Mouse (Mus musculus): ENCODE data around the gene Aldh6a1. TPM values are rescaled to one million over a fixed set of nuclear protein-coding genes. Genes with fewer than 3 reads are reported as not detected.

The Aldh6a1 gene
- polyA plus RNA-seq (2016; fragmentation: Nextera tagmentation; extraction: Ambion mirVana) = 15.0 and 16.2 TPM in 2 replicates

GRCm38 (mm10) chr12:84450718-84451646 is at the start of gene Aldh6a1, which contains the start of gene Lin52:
Gene Aldh6a1, minus strand, starts transcription at chr12:84451004.
Gene Lin52, plus strand, starts transcription at chr12:84451422.
- H3K27ac ChIP-seq = peak within 1 kb of the TSS; percentile 87

DNA sequence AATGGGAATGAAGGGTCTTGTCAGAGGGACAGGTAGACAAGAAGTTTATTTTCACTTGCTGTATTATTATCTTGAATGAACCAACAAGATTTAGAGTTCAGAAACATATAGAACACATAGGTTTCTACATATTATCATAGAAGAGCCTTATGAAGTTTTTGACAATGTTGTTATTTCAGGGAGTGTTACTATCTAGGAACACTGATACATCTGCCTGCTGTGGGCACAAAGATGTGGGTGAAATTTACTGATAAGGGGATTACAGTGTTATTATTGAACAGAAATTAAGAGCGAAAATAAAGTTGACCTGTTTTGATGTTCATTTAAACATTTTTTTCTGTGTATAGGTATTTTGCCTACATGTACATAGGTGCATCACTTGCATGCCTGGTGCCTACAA is 46.0 kb upstream of the Aldh6a1 start:
- peaks cover 5% of the 10 kb centered on the region for H3K36me3 ChIP-seq (replicated peaks)
- DNase-seq (ENCODE audit: extremely low spot score, low spot score) = no peak
- WGBS = 93% methylated on average over 1 of the region's 1 CpGs
- no peaks in the 10 kb centered on the region for H3K9me3 ChIP-seq
- no peak overlapping the region for H3K4me3 ChIP-seq
- H3K27ac ChIP-seq = no peak overlapping the region
- no peaks in the 10 kb centered on the region for H3K27me3 ChIP-seq (ENCODE audit: poor library complexity, severe bottlenecking)
- peaks cover 18% of the 10 kb centered on the region for H3K4me1 ChIP-seq

More at GRCm38 (mm10) chr12:84450718-84451646, at the start of gene Aldh6a1, which contains the start of gene Lin52:
- Histone ChIP-seq H3K36me3 (replicated peaks) (no peaks in the 10 kb centered on the region), H3K4me1 (peaks cover 24% of the 10 kb centered on the region), H3K9me3 (no peaks in the 10 kb centered on the region), H3K4me3 (peak within 1 kb of the TSS; percentile 74), H3K27me3 (ENCODE audit: poor library complexity, severe bottlenecking) (0 out of 2 replicates have a peak, but pooled peaks cover 5% of the 10 kb centered on the region)
- under 1% methylated on average over 49 of the region's 49 CpGs for WGBS
- peak; percentile 95 for DNase-seq (ENCODE audit: extremely low spot score, low spot score)

DNA sequence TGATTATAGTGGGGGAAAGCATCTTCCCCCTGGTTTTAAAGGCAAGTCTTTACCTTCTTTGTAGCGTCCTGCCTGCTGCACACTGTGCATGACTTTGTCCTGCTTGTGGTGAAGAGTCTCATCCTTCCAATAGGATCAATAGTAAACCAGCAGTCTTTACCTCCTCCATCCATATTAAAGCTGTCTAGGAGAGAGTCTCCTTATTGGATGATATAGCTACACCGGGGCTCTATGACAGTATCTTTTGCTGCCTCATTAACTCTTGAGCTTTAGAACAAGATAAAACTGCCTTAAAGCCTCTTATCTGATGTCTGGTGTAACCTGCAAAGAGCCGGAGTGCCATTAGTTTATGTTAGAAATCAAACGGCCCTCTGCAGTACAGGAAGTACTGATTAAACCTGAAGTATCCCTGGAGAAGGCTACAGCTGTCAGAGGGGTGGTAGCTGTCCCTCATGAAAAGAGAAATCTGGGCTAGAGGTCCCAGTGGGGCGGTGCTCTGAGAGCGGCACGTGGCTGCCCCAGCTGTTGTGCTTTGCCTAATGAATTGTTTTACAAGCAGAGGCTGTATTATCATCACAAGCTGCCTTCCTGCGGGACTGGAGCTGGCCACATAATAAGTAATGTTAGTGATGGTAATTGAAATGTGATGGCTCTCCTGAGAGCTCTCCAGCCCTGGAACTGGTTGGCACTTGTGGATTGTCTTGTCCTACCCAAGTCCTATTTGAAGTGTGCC is 36.7 kb upstream of the Aldh6a1 start:
- no peaks in the 10 kb centered on the region for H3K27me3 ChIP-seq (ENCODE audit: poor library complexity, severe bottlenecking)
- no peak overlapping the region for H3K27ac ChIP-seq
- no peak for DNase-seq (ENCODE audit: extremely low spot score, low spot score)
- 58% methylated on average over 8 of the region's 8 CpGs for WGBS
- H3K9me3 ChIP-seq = no peaks in the 10 kb centered on the region
- H3K36me3 ChIP-seq (replicated peaks) = peaks cover 5% of the 10 kb centered on the region
- peaks cover 10% of the 10 kb centered on the region for H3K4me1 ChIP-seq
- no peak overlapping the region for H3K4me3 ChIP-seq

DNA sequence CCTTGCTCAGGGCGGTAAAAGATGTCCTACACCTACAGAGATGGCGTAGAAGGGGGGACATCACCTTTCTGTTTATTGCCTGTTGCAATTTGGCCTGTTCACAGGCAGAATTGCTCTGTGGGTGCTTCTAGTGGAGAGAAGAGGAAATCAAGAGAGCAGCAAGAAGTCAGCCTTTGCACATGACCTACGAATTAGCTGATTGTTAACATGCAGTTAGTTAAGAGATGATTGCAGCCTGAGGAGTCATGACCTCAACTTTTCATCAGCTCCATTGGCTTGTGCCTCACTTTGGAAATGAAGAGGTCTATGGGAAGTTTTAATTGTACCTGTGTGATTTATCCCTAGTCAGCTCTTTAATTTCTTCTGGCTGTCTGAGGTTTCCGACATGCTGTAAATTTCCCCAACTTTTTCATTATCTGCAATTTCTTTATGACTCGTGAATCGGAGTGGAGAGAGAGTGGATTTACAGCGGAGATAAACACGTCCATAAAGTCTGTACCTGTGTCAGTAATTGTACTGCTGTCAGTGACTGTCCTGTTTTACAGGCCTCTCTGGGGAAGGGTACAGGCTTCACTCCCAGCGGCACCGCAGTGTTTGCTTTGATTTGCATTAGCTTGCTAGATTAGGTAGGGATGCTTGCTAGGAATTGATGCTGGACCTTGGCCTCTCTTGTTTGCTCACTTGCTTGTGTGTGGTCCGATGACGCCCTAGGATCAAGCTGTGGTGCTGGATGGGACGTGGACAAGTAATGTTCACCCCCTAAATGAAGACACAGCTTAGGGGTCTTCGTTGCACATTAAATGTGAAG is 32.2 kb upstream of the Aldh6a1 start:
- Histone ChIP-seq H3K27ac (no peak overlapping the region), H3K4me3 (no peak overlapping the region), H3K27me3 (ENCODE audit: poor library complexity, severe bottlenecking) (no peaks in the 10 kb centered on the region), H3K36me3 (replicated peaks) (peaks cover 9% of the 10 kb centered on the region), H3K4me1 (peaks cover 10% of the 10 kb centered on the region), H3K9me3 (no peaks in the 10 kb centered on the region)
- 91% methylated on average over 14 of the region's 14 CpGs for WGBS
- no peak for DNase-seq (ENCODE audit: extremely low spot score, low spot score)

DNA sequence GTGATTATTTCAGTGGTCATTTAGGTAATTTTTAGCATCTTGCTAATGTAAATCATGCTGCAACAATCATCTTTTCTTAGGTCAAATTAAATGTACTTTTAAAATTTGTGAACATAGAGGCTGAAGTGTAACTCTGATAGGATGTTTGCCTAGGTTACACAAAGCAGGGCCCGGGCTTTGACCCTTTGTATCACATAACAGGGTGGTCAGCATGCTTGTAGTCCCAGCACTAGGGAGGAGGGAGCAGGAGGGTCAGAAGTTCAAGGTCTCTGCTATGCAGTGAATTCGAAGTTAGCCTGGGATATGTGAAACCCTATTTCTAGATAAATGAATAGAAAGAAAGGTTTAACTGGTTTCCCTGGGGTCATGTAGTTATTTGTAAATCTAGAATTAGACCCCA is 30.4 kb upstream of the Aldh6a1 start:
- Histone ChIP-seq H3K4me3 (no peak overlapping the region), H3K4me1 (no peaks in the 10 kb centered on the region), H3K27ac (no peak overlapping the region), H3K36me3 (replicated peaks) (peaks cover 13% of the 10 kb centered on the region), H3K9me3 (no peaks in the 10 kb centered on the region), H3K27me3 (ENCODE audit: poor library complexity, severe bottlenecking) (no peaks in the 10 kb centered on the region)
- 62% methylated on average over 2 of the region's 2 CpGs for WGBS
- DNase-seq (ENCODE audit: extremely low spot score, low spot score) = no peak

DNA sequence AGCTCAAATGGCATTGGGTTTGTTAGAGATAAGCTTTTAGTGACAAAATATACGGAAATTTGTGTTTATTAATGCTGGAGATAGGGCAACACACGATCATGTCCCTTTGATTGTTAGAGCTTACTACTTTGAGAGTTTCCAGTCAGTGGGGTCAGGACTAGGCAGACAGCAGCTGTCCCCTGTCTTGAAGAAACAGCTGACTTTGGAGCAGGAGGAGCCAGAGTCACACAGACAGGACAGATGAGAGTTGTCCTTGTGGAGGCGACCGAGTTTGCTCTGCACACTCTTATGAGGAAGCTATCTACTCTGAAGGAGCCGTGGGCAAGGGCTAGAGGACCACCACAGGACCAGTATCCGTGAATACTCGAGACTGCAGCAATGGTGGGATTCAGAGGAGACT is 28.1 kb upstream of the Aldh6a1 start:
- DNase-seq (ENCODE audit: extremely low spot score, low spot score) = no peak
- Histone ChIP-seq H3K4me1 (no peaks in the 10 kb centered on the region), H3K9me3 (no peaks in the 10 kb centered on the region), H3K27ac (no peak overlapping the region), H3K36me3 (replicated peaks) (peaks cover 21% of the 10 kb centered on the region), H3K4me3 (no peak overlapping the region), H3K27me3 (ENCODE audit: poor library complexity, severe bottlenecking) (no peaks in the 10 kb centered on the region)
- 92% methylated on average over 7 of the region's 7 CpGs for WGBS

DNA sequence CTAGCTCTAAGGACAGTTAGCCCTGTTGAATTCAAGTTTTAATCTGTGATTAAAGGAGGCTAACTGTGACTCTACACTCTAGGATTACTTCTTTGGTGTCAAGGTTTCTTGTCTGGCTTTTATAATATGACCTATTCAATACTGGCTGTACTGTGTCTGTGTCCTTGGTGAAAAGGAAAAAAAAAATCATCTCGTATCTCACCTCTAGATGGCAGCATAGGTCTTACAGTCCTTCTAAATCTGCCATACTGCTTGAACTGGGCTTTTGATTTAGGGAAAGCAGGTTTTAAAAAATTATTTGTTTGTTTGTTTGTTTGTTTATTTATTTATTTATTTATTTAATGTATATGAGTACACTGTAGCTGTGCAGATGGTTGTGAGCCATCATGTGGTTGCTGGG is 17.9 kb upstream of the Aldh6a1 start:
- Histone ChIP-seq H3K4me1 (no peaks in the 10 kb centered on the region), H3K36me3 (replicated peaks) (peaks cover 25% of the 10 kb centered on the region), H3K27ac (no peak overlapping the region), H3K4me3 (no peak overlapping the region), H3K9me3 (no peaks in the 10 kb centered on the region), H3K27me3 (ENCODE audit: poor library complexity, severe bottlenecking) (no peaks in the 10 kb centered on the region)
- DNase-seq (ENCODE audit: extremely low spot score, low spot score) = no peak
- 8% methylated on average over 1 of the region's 1 CpGs for WGBS

DNA sequence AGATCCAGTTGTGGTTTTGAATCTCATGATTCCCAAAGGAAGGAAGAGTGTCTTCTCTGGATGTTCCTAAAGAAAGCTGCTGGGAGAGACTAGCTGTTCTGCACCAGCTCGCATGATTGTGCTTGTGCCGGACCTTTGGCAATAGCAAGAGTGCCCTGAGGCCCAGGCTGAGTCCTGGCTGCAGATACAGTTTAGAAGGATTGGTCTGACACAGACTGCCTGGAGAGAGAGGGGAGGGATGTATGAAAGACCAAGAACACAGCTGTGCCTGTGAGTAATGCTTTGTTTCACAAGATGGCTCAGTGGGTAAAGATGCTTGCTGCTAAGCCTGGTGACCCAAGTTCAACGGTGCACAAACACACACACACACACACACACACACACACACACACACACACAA is 12.1 kb upstream of the Aldh6a1 start:
- Histone ChIP-seq H3K4me3 (no peak overlapping the region), H3K27me3 (ENCODE audit: poor library complexity, severe bottlenecking) (no peaks in the 10 kb centered on the region), H3K27ac (no peak overlapping the region), H3K9me3 (peaks cover 6% of the 10 kb centered on the region; the same call in 1 of the 2 replicates), H3K4me1 (no peaks in the 10 kb centered on the region), H3K36me3 (replicated peaks) (peaks cover 71% of the 10 kb centered on the region)
- WGBS = 80% methylated on average over 3 of the region's 3 CpGs
- DNase-seq (ENCODE audit: extremely low spot score, low spot score) = no peak

DNA sequence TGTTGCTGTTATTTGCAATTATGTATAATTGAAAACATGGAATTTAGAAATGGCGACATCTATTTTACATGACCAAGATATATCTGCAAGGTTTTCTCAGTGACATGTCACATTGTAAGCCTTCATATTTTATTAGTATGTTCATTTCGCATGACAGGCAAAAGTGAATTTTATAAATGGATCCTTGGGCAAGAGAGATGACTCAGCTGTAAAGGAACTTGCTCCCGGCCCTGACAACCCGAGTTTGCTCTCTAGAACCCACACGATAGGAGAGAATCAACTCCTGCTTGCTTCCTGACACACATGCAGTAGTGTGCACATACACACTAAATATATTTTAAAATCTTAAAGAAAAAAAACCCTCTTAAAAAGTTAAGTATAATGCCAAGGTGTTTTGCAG is 10.6 kb upstream of the Aldh6a1 start:
- no peak overlapping the region for H3K27ac ChIP-seq

DNA sequence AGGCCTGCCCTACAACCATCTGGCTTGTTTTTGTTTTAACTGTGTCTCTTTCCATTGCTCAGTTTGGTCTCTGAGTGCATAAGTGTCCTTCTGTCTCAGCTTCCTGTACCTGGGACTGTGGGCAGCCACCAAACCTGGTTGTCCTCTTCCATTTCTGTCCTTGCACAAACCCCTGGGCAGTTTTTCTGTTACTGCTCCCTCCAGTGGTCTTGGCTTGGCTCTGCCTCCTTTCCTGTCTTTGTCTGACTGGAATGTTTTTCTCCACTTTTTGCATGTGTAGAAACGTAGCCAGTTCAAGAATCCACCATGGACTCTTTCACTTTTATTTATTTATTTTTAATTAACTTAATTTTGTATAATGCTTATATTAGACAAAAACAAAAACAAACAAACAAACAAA is 9.0 kb upstream of the Aldh6a1 start:
- Histone ChIP-seq H3K36me3 (replicated peaks) (peaks cover 72% of the 10 kb centered on the region), H3K27ac (no peak overlapping the region), H3K4me3 (no peak overlapping the region), H3K4me1 (no peaks in the 10 kb centered on the region), H3K27me3 (ENCODE audit: poor library complexity, severe bottlenecking) (no peaks in the 10 kb centered on the region), H3K9me3 (peaks cover 6% of the 10 kb centered on the region; the same call in 1 of the 2 replicates)
- DNase-seq (ENCODE audit: extremely low spot score, low spot score) = no peak
- 62% methylated on average over 1 of the region's 1 CpGs for WGBS

More for the DNA sequence above, 10.6 kb upstream of the Aldh6a1 start:
- Histone ChIP-seq H3K4me1 (no peaks in the 10 kb centered on the region), H3K4me3 (no peak overlapping the region), H3K9me3 (peaks cover 6% of the 10 kb centered on the region; the same call in 1 of the 2 replicates), H3K36me3 (replicated peaks) (peaks cover 80% of the 10 kb centered on the region), H3K27me3 (ENCODE audit: poor library complexity, severe bottlenecking) (no peaks in the 10 kb centered on the region)
- no peak for DNase-seq (ENCODE audit: extremely low spot score, low spot score)
- 92% methylated on average over 5 of the region's 5 CpGs for WGBS

- WGBS = 96% methylated on average over 3 of the region's 3 CpGs
- Histone ChIP-seq H3K4me1 (peaks cover 12% of the 10 kb centered on the region), H3K9me3 (peaks cover 6% of the 10 kb centered on the region; the same call in 1 of the 2 replicates)
Observed at GRCm38 (mm10) chr12:84456911-84457310, 6.1 kb upstream of the Aldh6a1 start.

DNA sequence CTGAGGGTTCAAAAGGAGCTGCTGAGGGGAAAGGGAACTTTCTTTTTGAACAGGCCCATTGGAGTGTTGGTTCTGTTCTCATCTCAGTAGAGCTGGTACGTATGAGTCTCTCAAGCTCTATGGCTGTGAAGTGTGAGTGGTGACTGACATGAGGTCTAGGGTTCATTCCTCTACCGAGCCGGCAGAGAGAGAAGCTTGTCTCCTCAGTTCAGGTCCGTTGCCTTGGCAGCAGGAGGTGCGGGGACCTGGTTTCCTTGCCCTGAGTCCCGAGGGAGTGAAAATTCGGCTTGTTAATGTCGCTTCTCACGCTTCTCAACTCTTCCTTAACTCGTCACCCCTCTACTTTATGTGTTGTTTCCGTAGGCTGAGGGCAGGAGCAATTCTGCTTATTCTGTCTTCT is 997 bp upstream of the Aldh6a1 start:
- Histone ChIP-seq H3K36me3 (replicated peaks) (peaks cover 1% of the 10 kb centered on the region), H3K9me3 (no peaks in the 10 kb centered on the region), H3K4me3 (peak overlapping the region; percentile 74), H3K4me1 (peaks cover 24% of the 10 kb centered on the region), H3K27ac (peak overlapping the region; percentile 87), H3K27me3 (ENCODE audit: poor library complexity, severe bottlenecking) (0 out of 2 replicates have a peak, but pooled peaks cover 5% of the 10 kb centered on the region)
- 4% methylated on average over 11 of the region's 11 CpGs for WGBS
- DNase-seq (ENCODE audit: extremely low spot score, low spot score) = peak; percentile 17

More at GRCm38 (mm10) chr12:84456911-84457310, 6.1 kb upstream of the Aldh6a1 start:
- Histone ChIP-seq H3K36me3 (replicated peaks) (peaks cover 43% of the 10 kb centered on the region), H3K27ac (no peak overlapping the region), H3K4me3 (no peak overlapping the region), H3K27me3 (ENCODE audit: poor library complexity, severe bottlenecking) (no peaks in the 10 kb centered on the region)
- no peak for DNase-seq (ENCODE audit: extremely low spot score, low spot score)
